Mouse (Mus musculus): Measurements from ENCODE around the gene Grb7. TPM values are rescaled to one million over a fixed set of nuclear protein-coding genes. Genes with fewer than 3 reads are reported as not detected.

Gene Grb7
- polyA plus RNA-seq, 1 experiment from 2014 or later = 2.5 TPM

- WGBS = 87% methylated on average over 9 of the region's 9 CpGs
- ATAC-seq = no peak
- Histone ChIP-seq H3K9ac (ENCODE audit: low read depth, low read length) (no peak overlapping the region), H3K27me3 (replicated peaks; ENCODE audit: control insufficient read depth, insufficient read depth, low read length) (peaks cover 9% of the 10 kb centered on the region; the same call in 1 of the 2 replicates), H3K36me3 (ENCODE audit: control insufficient read depth, insufficient read depth, low read length) (no peaks in the 10 kb centered on the region), H3K4me3 (ENCODE audit: low read length) (no peak overlapping the region), H3K27ac (ENCODE audit: low read depth, low read length) (no peak overlapping the region), H3K9me3 (ENCODE audit: control insufficient read depth, low read length) (no peaks in the 10 kb centered on the region), H3K4me1 (ENCODE audit: control insufficient read depth, insufficient read depth, low read depth, low read length) (peaks cover 4% of the 10 kb centered on the region; the same call in 1 of the 2 replicates), H3K4me2 (ENCODE audit: low read length) (no peak overlapping the region)
These were observed 13.7 kb downstream of the Grb7 start for GRCm38 (mm10) chr11:98459860-98460259.

GRCm38 (mm10) chr11:98461109-98461720 lies 15.0 kb downstream of the Grb7 start:
- peaks cover 9% of the 10 kb centered on the region; the same call in 1 of the 2 replicates for H3K27me3 ChIP-seq (replicated peaks; ENCODE audit: control insufficient read depth, insufficient read depth, low read length)
- ATAC-seq = no peak
- H3K4me2 ChIP-seq (ENCODE audit: low read length) = no peak overlapping the region
- H3K4me1 ChIP-seq (ENCODE audit: control insufficient read depth, insufficient read depth, low read depth, low read length) = peaks cover 4% of the 10 kb centered on the region; the same call in 1 of the 2 replicates
- H3K9ac ChIP-seq (ENCODE audit: low read depth, low read length) = no peak overlapping the region
- H3K36me3 ChIP-seq (ENCODE audit: control insufficient read depth, insufficient read depth, low read length) = no peaks in the 10 kb centered on the region
- no peak overlapping the region for H3K27ac ChIP-seq (ENCODE audit: low read depth, low read length)
- no peaks in the 10 kb centered on the region for H3K9me3 ChIP-seq (ENCODE audit: control insufficient read depth, low read length)
- no peak overlapping the region for H3K4me3 ChIP-seq (ENCODE audit: low read length)
- WGBS = 46% methylated on average over 6 of the region's 6 CpGs

GRCm38 (mm10) chr11:98462255-98462654 lies 16.1 kb downstream of the Grb7 start:
- Histone ChIP-seq H3K36me3 (ENCODE audit: control insufficient read depth, insufficient read depth, low read length) (no peaks in the 10 kb centered on the region), H3K27me3 (replicated peaks; ENCODE audit: control insufficient read depth, insufficient read depth, low read length) (peaks cover 9% of the 10 kb centered on the region; the same call in 1 of the 2 replicates), H3K9me3 (ENCODE audit: control insufficient read depth, low read length) (no peaks in the 10 kb centered on the region), H3K4me2 (ENCODE audit: low read length) (no peak overlapping the region), H3K27ac (ENCODE audit: low read depth, low read length) (no peak overlapping the region), H3K4me1 (ENCODE audit: control insufficient read depth, insufficient read depth, low read depth, low read length) (peaks cover under 1% of the 10 kb centered on the region; the same call in 1 of the 2 replicates), H3K9ac (ENCODE audit: low read depth, low read length) (no peak overlapping the region), H3K4me3 (ENCODE audit: low read length) (no peak overlapping the region)
- no peak for ATAC-seq
- WGBS = 89% methylated on average over 6 of the region's 6 CpGs

GRCm38 (mm10) chr11:98463911-98464310 lies 17.7 kb downstream of the Grb7 start:
- 93% methylated on average over 9 of the region's 9 CpGs for WGBS
- no peaks in the 10 kb centered on the region for H3K4me1 ChIP-seq (ENCODE audit: control insufficient read depth, insufficient read depth, low read depth, low read length)
- H3K4me3 ChIP-seq (ENCODE audit: low read length) = no peak overlapping the region
- H3K36me3 ChIP-seq (ENCODE audit: control insufficient read depth, insufficient read depth, low read length) = no peaks in the 10 kb centered on the region
- H3K27me3 ChIP-seq (replicated peaks; ENCODE audit: control insufficient read depth, insufficient read depth, low read length) = peaks cover 6% of the 10 kb centered on the region; the same call in 1 of the 2 replicates
- H3K9me3 ChIP-seq (ENCODE audit: control insufficient read depth, low read length) = no peaks in the 10 kb centered on the region
- no peak for ATAC-seq
- H3K9ac ChIP-seq (ENCODE audit: low read depth, low read length) = no peak overlapping the region
- no peak overlapping the region for H3K4me2 ChIP-seq (ENCODE audit: low read length)
- H3K27ac ChIP-seq (ENCODE audit: low read depth, low read length) = no peak overlapping the region

GRCm38 (mm10) chr11:98464516-98464915 lies 18.3 kb downstream of the Grb7 start:
- Histone ChIP-seq H3K9me3 (ENCODE audit: control insufficient read depth, low read length) (no peaks in the 10 kb centered on the region), H3K36me3 (ENCODE audit: control insufficient read depth, insufficient read depth, low read length) (no peaks in the 10 kb centered on the region), H3K27ac (ENCODE audit: low read depth, low read length) (no peak overlapping the region), H3K9ac (ENCODE audit: low read depth, low read length) (no peak overlapping the region), H3K27me3 (replicated peaks; ENCODE audit: control insufficient read depth, insufficient read depth, low read length) (peaks cover under 1% of the 10 kb centered on the region; the same call in 1 of the 2 replicates), H3K4me3 (ENCODE audit: low read length) (no peak overlapping the region), H3K4me1 (ENCODE audit: control insufficient read depth, insufficient read depth, low read depth, low read length) (no peaks in the 10 kb centered on the region), H3K4me2 (ENCODE audit: low read length) (no peak overlapping the region)
- ATAC-seq = no peak
- WGBS = 79% methylated on average over 6 of the region's 6 CpGs

GRCm38 (mm10) chr11:98469761-98470714 lies 23.8 kb downstream of the Grb7 start:
- Histone ChIP-seq H3K4me3 (ENCODE audit: low read length) (no peak overlapping the region), H3K27ac (ENCODE audit: low read depth, low read length) (no peak overlapping the region), H3K9me3 (ENCODE audit: control insufficient read depth, low read length) (no peaks in the 10 kb centered on the region), H3K4me1 (ENCODE audit: control insufficient read depth, insufficient read depth, low read depth, low read length) (no peaks in the 10 kb centered on the region), H3K36me3 (ENCODE audit: control insufficient read depth, insufficient read depth, low read length) (no peaks in the 10 kb centered on the region), H3K9ac (ENCODE audit: low read depth, low read length) (no peak overlapping the region), H3K4me2 (ENCODE audit: low read length) (no peak overlapping the region), H3K27me3 (replicated peaks; ENCODE audit: control insufficient read depth, insufficient read depth, low read length) (no peaks in the 10 kb centered on the region; the same call in 1 of the 2 replicates)
- no peak for ATAC-seq
- WGBS = 81% methylated on average over 22 of the region's 22 CpGs

- ATAC-seq = no peak
- H3K27ac ChIP-seq (ENCODE audit: low read depth, low read length) = no peak overlapping the region
- no peaks in the 10 kb centered on the region; the same call in 1 of the 2 replicates for H3K27me3 ChIP-seq (replicated peaks; ENCODE audit: control insufficient read depth, insufficient read depth, low read length)
- no peak overlapping the region for H3K9ac ChIP-seq (ENCODE audit: low read depth, low read length)
- no peaks in the 10 kb centered on the region for H3K4me1 ChIP-seq (ENCODE audit: control insufficient read depth, insufficient read depth, low read depth, low read length)
- no peaks in the 10 kb centered on the region for H3K36me3 ChIP-seq (ENCODE audit: control insufficient read depth, insufficient read depth, low read length)
- 85% methylated on average over 6 of the region's 6 CpGs for WGBS
- H3K4me3 ChIP-seq (ENCODE audit: low read length) = no peak overlapping the region
- H3K9me3 ChIP-seq (ENCODE audit: control insufficient read depth, low read length) = no peaks in the 10 kb centered on the region
- no peak overlapping the region for H3K4me2 ChIP-seq (ENCODE audit: low read length)
These were observed 24.6 kb downstream of the Grb7 start for GRCm38 (mm10) chr11:98470795-98471194.

- Histone ChIP-seq H3K4me3 (ENCODE audit: low read length) (no peak overlapping the region), H3K36me3 (ENCODE audit: control insufficient read depth, insufficient read depth, low read length) (no peaks in the 10 kb centered on the region), H3K4me1 (ENCODE audit: control insufficient read depth, insufficient read depth, low read depth, low read length) (no peaks in the 10 kb centered on the region), H3K9ac (ENCODE audit: low read depth, low read length) (no peak overlapping the region), H3K27me3 (replicated peaks; ENCODE audit: control insufficient read depth, insufficient read depth, low read length) (no peaks in the 10 kb centered on the region), H3K4me2 (ENCODE audit: low read length) (no peak overlapping the region), H3K9me3 (ENCODE audit: control insufficient read depth, low read length) (no peaks in the 10 kb centered on the region), H3K27ac (ENCODE audit: low read depth, low read length) (no peak overlapping the region)
- WGBS = 41% methylated on average over 4 of the region's 4 CpGs
- no peak for ATAC-seq
These were observed 26.5 kb downstream of the Grb7 start for GRCm38 (mm10) chr11:98472696-98473095.

- no peak overlapping the region for H3K4me2 ChIP-seq (ENCODE audit: low read length)
- ATAC-seq = no peak
- H3K4me3 ChIP-seq (ENCODE audit: low read length) = no peak overlapping the region
- no peak overlapping the region for H3K9ac ChIP-seq (ENCODE audit: low read depth, low read length)
- H3K36me3 ChIP-seq (ENCODE audit: control insufficient read depth, insufficient read depth, low read length) = no peaks in the 10 kb centered on the region
- no peaks in the 10 kb centered on the region for H3K27me3 ChIP-seq (replicated peaks; ENCODE audit: control insufficient read depth, insufficient read depth, low read length)
- no peaks in the 10 kb centered on the region for H3K4me1 ChIP-seq (ENCODE audit: control insufficient read depth, insufficient read depth, low read depth, low read length)
- H3K27ac ChIP-seq (ENCODE audit: low read depth, low read length) = no peak overlapping the region
- no peaks in the 10 kb centered on the region for H3K9me3 ChIP-seq (ENCODE audit: control insufficient read depth, low read length)
- WGBS = 62% methylated on average over 8 of the region's 8 CpGs
These were observed 27.8 kb downstream of the Grb7 start for GRCm38 (mm10) chr11:98473916-98474479.

All from hindbrain, embryonic 16.5 days (tissue).